Mouse (Mus musculus) spleen, adult 2 months (tissue): Measurements from ENCODE around the gene Capn13.

Experiments used
- CTCF ChIP-seq: fragments of 200-500 bp; IDR thresholded peaks from 2 replicates; pipeline ENCODE4 v1.5.1; 2011; ENCODE audit warnings: mild to moderate bottlenecking, inconsistent platforms; ENCODE audit not compliant: insufficient read depth, insufficient read length, insufficient replicate concordance; ENCODE audit errors: extremely low read depth
- POLR2A ChIP-seq: fragments of 200-500 bp; IDR thresholded peaks from 2 replicates; pipeline ENCODE4 v1.6.1; 2011; ENCODE audit warnings: low read depth, low read length, inconsistent platforms

- TF ChIP-seq POLR2A: no peak
- TF ChIP-seq CTCF: no peak
These were observed 89.2 kb downstream of the Capn13 start for GRCm38 (mm10) chr17:73311491-73311890.
